Mouse (Mus musculus): ENCODE measurements around the gene Sox5.

- TF ChIP-seq CTCF (IDR thresholded peaks at IDR 0.05) (no peak), POLR2A (IDR thresholded peaks at IDR 0.05; ENCODE audit: insufficient read depth, low read depth, low read length) (no peak)
These were observed 236.2 kb downstream of the Sox5 start for GRCm38 (mm10) chr6:144545549-144545948.

Data from heart, adult 2 months (tissue).